Mouse (Mus musculus): ENCODE data around the gene Bach1.

DNA sequence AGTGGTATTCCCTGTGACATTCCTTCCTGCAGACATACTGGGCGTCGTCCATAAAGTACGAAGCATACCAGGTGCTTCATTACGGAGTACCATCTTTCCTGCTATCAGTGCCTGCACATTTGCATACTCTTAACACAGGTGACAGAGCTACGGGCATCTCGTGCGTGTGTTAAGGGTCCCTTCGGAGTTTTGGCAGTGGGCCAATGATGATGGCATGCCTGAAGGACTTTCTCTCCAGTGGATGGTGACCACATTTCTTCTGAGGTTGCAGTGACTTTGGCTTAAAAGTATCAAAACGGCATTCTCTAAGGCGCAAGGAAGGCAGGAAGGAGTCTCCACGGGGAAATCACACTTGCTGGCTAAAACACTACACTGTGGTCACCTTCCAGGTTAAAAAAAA lies 37.4 kb downstream of the Bach1 start:
- TF ChIP-seq CTCF (IDR thresholded peaks at IDR 0.05) (no peak), EP300 (IDR thresholded peaks at IDR 0.05) (no peak)
